Mouse (Mus musculus) C2C12 (cell line): ENCODE measurements at regions not wholly inside any gene's neighbourhood (a gene's known extent, or its start where the extent isn't known, plus 50 kb on each side); places are given as distances from the start of the nearest gene placed in this dataset.

Experiments used
- CTCF ChIP-seq: IDR thresholded peaks from one replicate; pipeline ENCODE4 v1.5.1; 2011; ENCODE audit not compliant: control insufficient read depth, insufficient read depth, insufficient read length
- FOSL1 ChIP-seq: IDR thresholded peaks from one replicate; pipeline ENCODE4 v1.8.0; 2011; ENCODE audit warnings: mild to moderate bottlenecking, low read length; ENCODE audit not compliant: poor library complexity, insufficient read depth, severe bottlenecking

DNA sequence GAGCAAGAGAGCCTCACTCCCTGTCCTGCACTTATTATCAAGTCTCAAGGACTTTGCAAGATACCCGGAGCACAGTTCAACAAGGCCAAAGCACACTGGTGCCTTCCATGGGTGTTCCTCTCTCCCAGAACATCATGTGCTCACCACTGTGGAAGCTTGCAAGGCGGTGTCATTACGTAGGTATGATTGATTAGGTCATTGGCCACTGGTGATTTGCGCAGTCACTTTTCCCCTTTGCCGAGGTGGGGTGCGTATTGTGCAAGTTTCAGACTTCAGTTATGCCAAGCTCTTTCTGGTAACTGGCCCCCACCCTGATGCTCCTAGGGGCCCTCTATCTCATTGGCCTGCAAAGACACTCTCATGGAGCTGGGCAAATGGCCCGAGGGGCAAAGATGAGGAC is 98.3 kb upstream of the Errfi1 start:
- TF ChIP-seq CTCF: no peak
- no peak for TF ChIP-seq FOSL1
